Mouse (Mus musculus): ENCODE measurements around the gene Strbp. TPM values are rescaled to one million over a fixed set of nuclear protein-coding genes. Genes with fewer than 3 reads are reported as not detected.
A peak's percentile ranks its signal among the peaks of the same experiment; 100 is the strongest.

Strbp gene
- total and polyA plus RNA-seq, 3 experiments: 38.4 to 61.8 (median 48.5) TPM

- peaks cover 11 to 30% of the 10 kb centered on the region in 2 experiments; a peak in 3 of 4 replicates for H3K4me1 ChIP-seq (ENCODE audit: control insufficient read depth in 1 of 2, insufficient read depth in 2 of 2)
- H3K79me2 ChIP-seq (replicated peaks; ENCODE audit: control insufficient read depth, extremely low read depth, insufficient read depth, poor library complexity, severe bottlenecking): no peaks in the 10 kb centered on the region
- TF ChIP-seq RAD21 (IDR thresholded peaks at IDR 0.05; ENCODE audit: low read depth, low read length) (no peak), POLR2AphosphoS2 (IDR thresholded peaks at IDR 0.05; ENCODE audit: low read depth, low read length) (no peak), ZMIZ1 (IDR thresholded peaks at IDR 0.05; ENCODE audit: low read depth, low read length) (no peak), MAFK (IDR thresholded peaks at IDR 0.05; ENCODE audit: insufficient replicate concordance, low read length) (no peak), UBTF (IDR thresholded peaks at IDR 0.05; ENCODE audit: low read depth, low read length) (no peak), CTCF (conservative IDR thresholded peaks at IDR 0.05 in 1 of 2, IDR thresholded peaks at IDR 0.05 in 1 of 2; ENCODE audit: low read depth in 2 of 2, low read length in 2 of 2) (no peak), SMC3 (IDR thresholded peaks at IDR 0.05; ENCODE audit: low read depth, low read length) (no peak), CHD1 (IDR thresholded peaks at IDR 0.05; ENCODE audit: low read depth, low read length) (no peak), CHD2 (IDR thresholded peaks at IDR 0.05; ENCODE audit: low read length) (no peak), ELF1 (IDR thresholded peaks at IDR 0.05; ENCODE audit: low read depth, low read length) (no peak), E2F4 (IDR thresholded peaks at IDR 0.05; ENCODE audit: insufficient replicate concordance, low read depth, low read length) (no peak), KAT2A (IDR thresholded peaks at IDR 0.05; ENCODE audit: insufficient replicate concordance, low read length) (no peak), USF1 (IDR thresholded peaks at IDR 0.05; ENCODE audit: low read depth, low read length) (no peak), ETS1 (conservative IDR thresholded peaks at IDR 0.05; ENCODE audit: low read depth, low read length) (no peak), MAX (IDR thresholded peaks at IDR 0.05; ENCODE audit: low read length) (no peak), PAX5 (IDR thresholded peaks at IDR 0.05; ENCODE audit: low read length) (no peak), NRF1 (IDR thresholded peaks at IDR 0.05; ENCODE audit: low read depth, low read length) (no peak), ZC3H11A (IDR thresholded peaks at IDR 0.05; ENCODE audit: low read depth, low read length) (no peak), HCFC1 (IDR thresholded peaks at IDR 0.05; ENCODE audit: low read depth, low read length) (no peak), TCF12 (IDR thresholded peaks at IDR 0.05; ENCODE audit: low read depth, low read length) (no peak)
- H3K4me3 ChIP-seq (replicated peaks in 1 of 3; ENCODE audit: low read depth in 2 of 3, low read length in 2 of 3, poor library complexity in 1 of 3): no peak overlapping the region
- no peaks in the 10 kb centered on the region for H3K27me3 ChIP-seq (replicated peaks)
- no peak for DNase-seq (ENCODE audit: extremely low read depth)
- dilution Hi-C loops (cut with MboI; ENCODE audit: extremely low pct_ligation_motif_present, extremely low pct_unique_long_range_greater_than_20kb, low sequenced_read_pairs) (no loop called here), in situ Hi-C loops (cut with MboI; ENCODE audit: low pct_ligation_motif_present, low pct_unique_long_range_greater_than_20kb, low sequenced_read_pairs) (loop anchor here (5.0 kb wide), 1 partner anchor 44 kb away; no protein-coding TSS in a partner anchor)
- H3K36me3 ChIP-seq (replicated peaks in 1 of 2; ENCODE audit: control insufficient read depth in 1 of 2, insufficient read depth in 1 of 2, low read length in 1 of 2): no peaks in the 10 kb centered on the region
- no peak overlapping the region for H3K9ac ChIP-seq (ENCODE audit: insufficient read depth, low read depth)
- no peak overlapping the region for H3K4me2 ChIP-seq (ENCODE audit: insufficient read depth, low read depth, poor library complexity, severe bottlenecking)
- no peaks in the 10 kb centered on the region for H3K9me3 ChIP-seq (replicated peaks; ENCODE audit: low read length)
- no peak overlapping the region for H3K27ac ChIP-seq (ENCODE audit: insufficient read depth, low read depth)
Observed at GRCm38 (mm10) chr2:37751114-37751513, 47.5 kb upstream of the Strbp start.

GRCm38 (mm10) chr2:37749323-37749722 lies 45.7 kb upstream of the Strbp start:
- dilution Hi-C loops (cut with MboI; ENCODE audit: extremely low pct_ligation_motif_present, extremely low pct_unique_long_range_greater_than_20kb, low sequenced_read_pairs): no loop called here
- Histone ChIP-seq H3K36me3 (replicated peaks in 1 of 2; ENCODE audit: control insufficient read depth in 1 of 2, insufficient read depth in 1 of 2, low read length in 1 of 2) (no peaks in the 10 kb centered on the region), H3K27ac (ENCODE audit: insufficient read depth, low read depth) (no peak overlapping the region), H3K9me3 (replicated peaks; ENCODE audit: low read length) (no peaks in the 10 kb centered on the region), H3K4me1 (ENCODE audit: control insufficient read depth in 1 of 2, insufficient read depth in 2 of 2) (peaks cover 11 to 28% of the 10 kb centered on the region in 2 experiments; a peak in 3 of 4 replicates), H3K27me3 (replicated peaks) (no peaks in the 10 kb centered on the region), H3K4me2 (ENCODE audit: insufficient read depth, low read depth, poor library complexity, severe bottlenecking) (no peak overlapping the region), H3K9ac (ENCODE audit: insufficient read depth, low read depth) (no peak overlapping the region), H3K4me3 (replicated peaks in 1 of 3; ENCODE audit: low read depth in 2 of 3, low read length in 2 of 3, poor library complexity in 1 of 3) (no peak overlapping the region), H3K79me2 (replicated peaks; ENCODE audit: control insufficient read depth, extremely low read depth, insufficient read depth, poor library complexity, severe bottlenecking) (no peaks in the 10 kb centered on the region)
- TF ChIP-seq SIN3A (IDR thresholded peaks at IDR 0.05; ENCODE audit: low read length): no peak
- TF ChIP-seq MAZ (IDR thresholded peaks at IDR 0.05; ENCODE audit: low read depth, low read length): no peak
- no peak for TF ChIP-seq PAX5 (IDR thresholded peaks at IDR 0.05; ENCODE audit: low read length)
- TF ChIP-seq TBP (conservative IDR thresholded peaks at IDR 0.05; ENCODE audit: low read depth, low read length): no peak
- no peak for TF ChIP-seq CHD1 (IDR thresholded peaks at IDR 0.05; ENCODE audit: low read depth, low read length)
- no peak for TF ChIP-seq MEF2A (IDR thresholded peaks at IDR 0.05; ENCODE audit: borderline replicate concordance, low read depth, low read length)
- TF ChIP-seq ELF1 (IDR thresholded peaks at IDR 0.05; ENCODE audit: low read depth, low read length): no peak
- no peak for TF ChIP-seq CHD2 (IDR thresholded peaks at IDR 0.05; ENCODE audit: low read length)
- TF ChIP-seq ZNF384 (IDR thresholded peaks at IDR 0.05; ENCODE audit: low read depth, low read length): no peak
- TF ChIP-seq USF2 (conservative IDR thresholded peaks at IDR 0.05; ENCODE audit: low read depth, low read length): no peak
- no peak for TF ChIP-seq CTCF (conservative IDR thresholded peaks at IDR 0.05 in 1 of 2, IDR thresholded peaks at IDR 0.05 in 1 of 2; ENCODE audit: low read depth in 2 of 2, low read length in 2 of 2)
- no peak for TF ChIP-seq GABPA (IDR thresholded peaks at IDR 0.05; ENCODE audit: insufficient replicate concordance, low read depth, low read length)
- in situ Hi-C loops (cut with MboI; ENCODE audit: low pct_ligation_motif_present, low pct_unique_long_range_greater_than_20kb, low sequenced_read_pairs): no loop called here
- DNase-seq (ENCODE audit: extremely low read depth): peak; percentile 17

All from CH12.LX (cell line).